Mouse (Mus musculus) forebrain, embryonic 16.5 days (tissue): ENCODE data around the gene 4930562C15Rik. TPM values are rescaled to one million over a fixed set of nuclear protein-coding genes. Genes with fewer than 3 reads are reported as not detected.

ENCODE experiments used
- ATAC-seq: fragments of 200-750 bp; cut with Nextera tagmentation; 2 replicates; pipeline ENCODE4 v1.8.0; 2017; ENCODE audit warnings: mild to moderate bottlenecking, moderate library complexity
- H3K27ac ChIP-seq: fragments of 300-500 bp; sonication (generic); 2 replicates; pipeline ENCODE4 v1.5.1; 2014; ENCODE audit warnings: low read length, control low read depth
- H3K27me3 ChIP-seq: fragments of 300-500 bp; sonication (generic); replicated peaks from 2 replicates; pipeline ENCODE4 v1.6.1; 2014; ENCODE audit warnings: low read length; ENCODE audit not compliant: control insufficient read depth, insufficient read depth
- H3K36me3 ChIP-seq: fragments of 300-500 bp; sonication (generic); 2 replicates; pipeline ENCODE4 v1.6.1; 2014; ENCODE audit not compliant: control insufficient read depth, insufficient read depth
- H3K4me1 ChIP-seq: fragments of 300-500 bp; sonication (generic); replicated peaks from 2 replicates; pipeline ENCODE4 v1.6.1; 2014; ENCODE audit warnings: low read length; ENCODE audit not compliant: control insufficient read depth, insufficient read depth
- H3K4me2 ChIP-seq: fragments of 300-500 bp; sonication (generic); 2 replicates; pipeline ENCODE4 v1.6.1; 2014; ENCODE audit warnings: mild to moderate bottlenecking, low read length, control low read depth
- H3K4me3 ChIP-seq: fragments of 300-500 bp; sonication (generic); replicated peaks from 2 replicates; pipeline ENCODE4 v1.5.1; 2014; ENCODE audit warnings: mild to moderate bottlenecking, low read length, control low read depth
- H3K9ac ChIP-seq: fragments of 300-500 bp; sonication (generic); replicated peaks from 2 replicates; pipeline ENCODE4 v1.6.1; 2014; ENCODE audit warnings: low read depth, low read length, control low read depth
- H3K9me3 ChIP-seq: fragments of 300-500 bp; sonication (generic); 2 replicates; pipeline ENCODE4 v1.6.1; 2016; ENCODE audit warnings: low read length; ENCODE audit not compliant: control insufficient read depth
- WGBS: fragments of 180-500 bp; shearing (Covaris S2); extraction: QIAGEN DNeasy Blood & Tissue Kit; methylation state at CpG from one replicate; pipeline ENCODE4 v1.1.7; 2014; 5-methylcytosine and 5-hydroxymethylcytosine counted together
- polyA plus RNA-seq: library from polyadenylated mRNA; unstranded; fragments of >200 nt; fragmentation: Nextera tagmentation; extraction: Ambion mirVana; gene quantifications from 2 replicates; pipeline ENCODE4 v1.2.1, GENCODE M21; 2015

4930562C15Rik gene
- polyA plus RNA-seq, 1 experiment from 2014 or later = 0.80 TPM

DNA sequence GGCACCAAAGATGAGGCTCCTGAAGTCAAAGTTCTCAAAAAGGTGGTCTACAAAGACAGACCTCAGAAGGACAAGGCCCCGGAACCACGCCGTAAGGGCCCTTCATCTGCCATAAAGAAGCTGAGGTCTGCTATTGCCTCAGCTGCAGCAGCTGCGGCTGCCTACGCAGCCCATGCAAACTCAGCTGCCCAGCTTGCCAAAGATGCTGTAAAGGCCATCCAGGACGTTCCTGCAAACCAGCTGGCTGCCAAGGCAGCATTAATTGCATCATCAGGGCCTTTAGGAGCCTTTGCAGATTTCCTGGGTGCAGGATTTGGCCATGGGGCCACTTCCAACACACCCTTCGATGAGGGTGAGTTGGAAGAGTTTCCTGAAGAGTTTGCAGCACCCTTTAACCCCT lies 15.1 kb downstream of the 4930562C15Rik start:
- H3K4me1 ChIP-seq = no peaks in the 10 kb centered on the region
- no peaks in the 10 kb centered on the region for H3K9me3 ChIP-seq
- H3K27me3 ChIP-seq = no peaks in the 10 kb centered on the region
- no peak overlapping the region for H3K4me3 ChIP-seq
- no peak for ATAC-seq
- H3K9ac ChIP-seq = no peak overlapping the region
- no peak overlapping the region for H3K4me2 ChIP-seq
- WGBS = 79% methylated on average over 7 of the region's 7 CpGs
- no peaks in the 10 kb centered on the region for H3K36me3 ChIP-seq
- no peak overlapping the region for H3K27ac ChIP-seq

DNA sequence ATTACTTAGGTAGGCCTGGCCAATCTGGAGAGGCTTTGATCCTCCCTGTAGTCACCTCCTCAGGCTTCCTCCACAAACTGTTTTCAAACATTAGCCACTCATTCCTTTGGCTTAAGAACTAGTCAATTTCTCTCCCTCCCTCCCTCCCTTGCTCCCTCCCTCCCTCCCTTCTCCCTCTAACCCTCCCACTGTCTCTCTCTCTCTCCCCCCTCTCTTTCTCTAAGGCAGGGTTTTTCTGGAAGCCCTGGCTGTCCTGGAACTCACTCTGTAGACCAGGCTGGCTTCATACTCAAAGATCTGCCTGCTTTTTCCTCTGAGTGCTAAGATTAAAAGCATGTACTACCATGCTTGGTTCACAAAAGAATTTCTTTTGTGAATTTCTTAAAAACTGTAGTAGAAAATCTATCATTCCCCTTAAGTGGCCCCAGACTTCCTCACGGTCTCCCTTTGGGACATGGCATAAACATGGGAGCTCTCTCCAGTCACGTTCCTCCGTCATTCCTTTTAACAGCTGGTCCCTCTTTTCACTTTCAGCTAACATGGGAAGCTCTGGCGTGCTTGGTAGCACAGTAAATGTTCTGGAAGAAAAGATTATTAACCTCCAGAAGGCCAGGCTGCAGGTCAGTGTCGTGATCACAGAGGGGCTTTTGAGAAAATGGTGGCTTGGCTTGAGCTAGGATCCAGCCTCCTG lies 15.9 kb downstream of the 4930562C15Rik start:
- H3K9ac ChIP-seq = no peak overlapping the region
- H3K36me3 ChIP-seq = no peaks in the 10 kb centered on the region
- H3K27ac ChIP-seq = no peak overlapping the region
- no peaks in the 10 kb centered on the region for H3K9me3 ChIP-seq
- no peaks in the 10 kb centered on the region for H3K4me1 ChIP-seq
- H3K4me2 ChIP-seq = no peak overlapping the region
- no peaks in the 10 kb centered on the region for H3K27me3 ChIP-seq
- WGBS = 72% methylated on average over 5 of the region's 5 CpGs
- H3K4me3 ChIP-seq = no peak overlapping the region
- no peak for ATAC-seq

DNA sequence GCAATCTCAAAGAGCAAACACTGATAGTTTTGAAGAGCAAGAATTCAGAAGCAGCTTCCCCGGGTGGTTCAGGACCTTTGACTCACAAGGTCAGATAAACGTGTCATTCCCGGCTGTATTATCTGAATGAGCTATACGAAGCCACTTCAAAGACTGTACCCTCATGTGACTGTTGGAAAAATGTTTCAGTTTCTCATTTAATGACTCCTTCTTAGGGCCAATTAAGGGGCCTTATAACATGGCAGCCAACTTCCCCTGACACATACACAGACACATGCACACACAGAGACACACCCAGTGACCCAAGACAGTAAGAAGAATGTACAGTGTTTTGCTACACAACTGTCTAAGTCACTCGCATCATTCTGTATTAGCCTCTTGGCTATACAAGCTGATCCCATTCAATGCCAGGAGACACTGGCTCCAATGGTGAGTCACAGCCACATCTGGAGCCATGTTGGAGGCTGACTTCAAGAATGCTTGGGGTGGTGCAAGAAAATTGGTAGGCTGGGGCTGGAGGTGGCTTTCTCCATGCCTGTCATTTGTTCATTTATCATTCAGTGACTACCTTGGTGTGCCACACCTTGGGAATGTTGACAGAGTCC lies 19.9 kb downstream of the 4930562C15Rik start:
- no peak for ATAC-seq
- 79% methylated on average over 5 of the region's 5 CpGs for WGBS
- no peaks in the 10 kb centered on the region for H3K4me1 ChIP-seq
- no peak overlapping the region for H3K27ac ChIP-seq
- H3K9ac ChIP-seq = no peak overlapping the region
- H3K4me3 ChIP-seq = no peak overlapping the region
- no peaks in the 10 kb centered on the region for H3K27me3 ChIP-seq
- no peaks in the 10 kb centered on the region for H3K36me3 ChIP-seq
- no peaks in the 10 kb centered on the region for H3K9me3 ChIP-seq
- no peak overlapping the region for H3K4me2 ChIP-seq

DNA sequence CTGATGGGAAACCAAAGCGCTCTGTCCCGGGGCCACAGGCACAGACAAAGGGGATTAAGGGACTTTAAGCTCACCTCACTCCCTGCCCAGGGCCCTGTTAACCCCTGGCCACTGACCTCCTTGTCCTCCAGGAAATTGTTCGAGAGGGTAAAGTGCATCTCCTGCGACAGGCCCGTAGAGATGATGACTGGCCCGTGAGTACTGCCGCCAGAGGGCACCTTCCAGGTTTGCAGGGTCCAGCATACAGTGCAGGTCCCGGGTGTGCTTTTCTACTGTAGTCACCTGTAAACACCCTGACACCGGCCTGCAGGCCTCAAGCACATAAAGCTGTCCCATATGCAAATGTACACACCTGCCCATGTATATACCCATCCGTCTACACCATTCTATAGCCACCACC lies 26.2 kb downstream of the 4930562C15Rik start:
- H3K9me3 ChIP-seq = no peaks in the 10 kb centered on the region
- WGBS = 37% methylated on average over 10 of the region's 10 CpGs
- no peak for ATAC-seq
- no peaks in the 10 kb centered on the region for H3K27me3 ChIP-seq
- no peak overlapping the region for H3K9ac ChIP-seq
- H3K4me3 ChIP-seq = no peak overlapping the region
- no peak overlapping the region for H3K27ac ChIP-seq
- H3K4me2 ChIP-seq = no peak overlapping the region
- no peaks in the 10 kb centered on the region for H3K36me3 ChIP-seq
- H3K4me1 ChIP-seq = no peaks in the 10 kb centered on the region

DNA sequence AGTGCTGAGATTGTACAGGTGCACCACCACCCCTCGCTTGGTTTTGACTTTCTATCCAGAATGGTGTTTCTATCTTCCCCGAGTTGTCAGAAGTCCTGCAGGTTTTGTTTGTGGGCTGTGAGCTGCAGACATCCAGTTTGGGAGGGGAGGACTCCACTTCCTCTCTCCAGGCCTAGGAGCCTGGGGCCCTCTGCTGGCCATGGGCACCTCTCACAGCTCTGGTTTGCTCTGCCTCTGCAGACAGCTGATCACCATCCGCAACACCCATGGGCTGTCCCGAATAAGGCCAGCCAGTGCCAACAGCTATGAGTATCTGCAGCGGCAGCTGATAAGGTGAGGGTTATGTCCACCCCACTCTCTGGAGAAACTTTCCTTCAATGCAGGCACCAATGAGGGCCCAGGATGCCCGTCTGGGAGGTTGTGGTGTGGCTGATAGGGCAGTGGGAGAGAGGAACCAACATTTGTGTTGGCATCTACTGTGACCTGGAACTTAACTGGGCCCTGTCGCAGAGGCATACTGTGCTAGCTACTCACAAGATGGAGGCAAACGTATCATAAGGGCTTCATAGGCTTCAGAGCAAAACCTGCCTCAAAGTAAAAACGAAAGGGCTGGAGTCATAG lies 27.8 kb downstream of the 4930562C15Rik start:
- Histone ChIP-seq H3K4me2 (no peak overlapping the region), H3K9me3 (no peaks in the 10 kb centered on the region), H3K36me3 (no peaks in the 10 kb centered on the region), H3K27me3 (no peaks in the 10 kb centered on the region), H3K27ac (no peak overlapping the region), H3K4me1 (no peaks in the 10 kb centered on the region), H3K4me3 (no peak overlapping the region), H3K9ac (no peak overlapping the region)
- peak; percentile 67; the same call in 1 of the 2 replicates for ATAC-seq
- WGBS = 55% methylated on average over 9 of the region's 9 CpGs

DNA sequence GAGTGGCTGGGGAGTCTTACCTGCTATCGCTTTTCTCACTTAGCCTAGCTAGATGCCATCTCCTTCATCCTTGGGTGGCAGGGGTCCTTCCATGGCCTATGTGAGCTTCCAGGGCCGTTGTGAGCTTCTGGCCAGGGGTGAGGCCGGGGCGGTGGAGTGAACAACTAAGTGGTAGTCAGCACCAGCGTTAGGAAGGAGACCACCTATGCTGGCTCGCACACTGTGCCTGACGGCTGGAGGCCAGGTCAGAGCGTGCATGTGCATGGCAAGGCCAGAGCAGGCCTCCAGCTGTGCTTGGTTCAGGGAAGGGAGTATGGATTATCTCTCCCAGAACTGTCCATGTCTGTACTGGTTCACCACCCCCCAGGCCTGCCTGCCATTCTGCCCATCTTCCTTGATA lies 28.5 kb downstream of the 4930562C15Rik start:
- no peak for ATAC-seq
- H3K27ac ChIP-seq = no peak overlapping the region
- H3K4me3 ChIP-seq = no peak overlapping the region
- no peaks in the 10 kb centered on the region for H3K36me3 ChIP-seq
- WGBS = 89% methylated on average over 8 of the region's 8 CpGs
- H3K27me3 ChIP-seq = no peaks in the 10 kb centered on the region
- H3K4me2 ChIP-seq = no peak overlapping the region
- H3K4me1 ChIP-seq = no peaks in the 10 kb centered on the region
- H3K9me3 ChIP-seq = no peaks in the 10 kb centered on the region
- no peak overlapping the region for H3K9ac ChIP-seq

DNA sequence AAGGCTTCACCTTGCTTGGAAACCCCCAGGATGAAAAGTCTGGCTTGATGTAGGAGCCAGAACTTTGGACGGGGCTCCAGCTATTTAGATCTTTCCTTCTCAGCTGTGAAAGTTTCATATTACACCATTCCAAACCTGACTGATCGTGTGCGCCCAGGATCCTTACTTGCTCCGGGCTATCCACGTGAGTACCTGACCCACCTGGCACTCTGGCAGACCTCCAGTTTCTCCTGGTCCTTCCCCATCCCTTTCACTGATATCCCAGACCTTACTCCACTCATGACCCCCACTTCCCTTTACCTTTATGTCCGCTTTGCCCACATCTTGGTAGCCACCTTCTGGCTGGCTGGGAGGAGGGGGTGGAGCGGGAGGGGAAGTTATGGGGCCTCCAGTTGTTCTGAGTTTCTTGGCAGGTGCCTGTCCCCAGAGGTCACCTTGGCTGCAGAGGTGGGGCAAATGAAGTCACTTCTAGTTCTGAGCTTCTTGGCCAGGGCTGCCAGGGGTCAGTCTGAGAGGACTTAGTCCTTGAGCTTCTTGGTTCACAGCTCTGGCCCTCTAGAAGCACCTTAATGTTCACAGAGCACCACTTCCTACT lies 31.0 kb downstream of the 4930562C15Rik start:
- no peak overlapping the region for H3K27ac ChIP-seq
- H3K4me1 ChIP-seq = no peaks in the 10 kb centered on the region
- ATAC-seq = no peak
- no peak overlapping the region for H3K9ac ChIP-seq
- no peaks in the 10 kb centered on the region for H3K9me3 ChIP-seq
- no peaks in the 10 kb centered on the region for H3K27me3 ChIP-seq
- H3K4me2 ChIP-seq = no peak overlapping the region
- H3K4me3 ChIP-seq = no peak overlapping the region
- H3K36me3 ChIP-seq = no peaks in the 10 kb centered on the region
- WGBS = 73% methylated on average over 7 of the region's 7 CpGs

DNA sequence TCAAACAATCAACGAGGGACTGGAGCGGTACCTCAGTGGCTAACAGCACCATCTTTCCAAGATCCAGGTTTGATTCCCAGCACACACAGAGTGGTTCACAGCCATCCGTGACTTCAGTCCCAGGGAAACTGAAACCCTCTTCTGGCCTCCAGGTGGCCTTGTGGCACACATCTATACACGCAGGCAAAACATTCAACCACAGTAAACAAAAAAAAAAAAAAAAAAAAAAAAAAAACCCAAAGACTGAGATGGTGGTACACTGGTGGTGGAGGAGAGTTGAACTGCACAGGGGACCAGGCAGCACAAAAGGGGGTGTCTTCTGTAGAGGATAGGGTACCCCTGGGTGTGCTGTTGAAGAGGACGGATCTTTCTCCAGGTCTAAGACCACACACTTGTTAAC lies 35.3 kb downstream of the 4930562C15Rik start:
- H3K4me3 ChIP-seq = no peak overlapping the region
- H3K9ac ChIP-seq = no peak overlapping the region
- H3K27me3 ChIP-seq = no peaks in the 10 kb centered on the region
- no peak for ATAC-seq
- WGBS = 98% methylated on average over 5 of the region's 5 CpGs
- H3K36me3 ChIP-seq = no peaks in the 10 kb centered on the region
- H3K4me2 ChIP-seq = no peak overlapping the region
- H3K4me1 ChIP-seq = no peaks in the 10 kb centered on the region; the same call in 1 of the 2 replicates
- no peaks in the 10 kb centered on the region for H3K9me3 ChIP-seq
- H3K27ac ChIP-seq = no peak overlapping the region

DNA sequence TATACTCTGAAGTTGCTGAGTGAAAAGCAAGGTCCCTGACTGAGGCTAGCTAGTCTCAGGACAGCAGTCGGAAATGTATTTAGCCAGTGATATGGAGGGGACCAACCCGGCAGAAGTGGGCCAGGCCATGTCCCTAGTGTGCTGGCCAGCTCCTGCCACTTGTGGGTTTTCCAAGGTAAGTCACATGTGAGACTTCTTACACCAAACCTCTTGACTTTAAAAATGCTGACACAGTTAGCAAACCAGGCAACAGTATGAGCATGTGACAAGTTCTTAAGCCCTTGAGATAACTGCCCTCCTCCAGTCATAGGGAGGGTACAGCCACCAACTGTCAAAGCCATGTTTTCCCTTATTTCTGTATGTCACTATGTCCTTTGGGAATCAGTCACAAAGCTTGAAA lies 36.7 kb downstream of the 4930562C15Rik start:
- Histone ChIP-seq H3K36me3 (no peaks in the 10 kb centered on the region), H3K4me1 (peaks cover 9% of the 10 kb centered on the region), H3K4me3 (no peak overlapping the region), H3K27ac (no peak overlapping the region), H3K9me3 (no peaks in the 10 kb centered on the region), H3K4me2 (no peak overlapping the region), H3K27me3 (no peaks in the 10 kb centered on the region), H3K9ac (no peak overlapping the region)
- ATAC-seq = no peak
- 85% methylated on average over 2 of the region's 2 CpGs for WGBS
